Mouse (Mus musculus) spleen, postnatal 36 days (tissue): ENCODE data around the gene Gzmg.
"Not testable (repeated sequence)": the region's sequence is repeated elsewhere in the genome, so short reads cannot be mapped to it uniquely, and the experiment has no call there.

Experiments used
- DNase-seq, 2 experiments: peaks; one replicate each; pipeline ENCODE4 v3.0.0; 2022; ENCODE audit warnings: low spot score in 2 of 2, mixed read lengths in 1 of 2

Gene Gzmg

DNA sequence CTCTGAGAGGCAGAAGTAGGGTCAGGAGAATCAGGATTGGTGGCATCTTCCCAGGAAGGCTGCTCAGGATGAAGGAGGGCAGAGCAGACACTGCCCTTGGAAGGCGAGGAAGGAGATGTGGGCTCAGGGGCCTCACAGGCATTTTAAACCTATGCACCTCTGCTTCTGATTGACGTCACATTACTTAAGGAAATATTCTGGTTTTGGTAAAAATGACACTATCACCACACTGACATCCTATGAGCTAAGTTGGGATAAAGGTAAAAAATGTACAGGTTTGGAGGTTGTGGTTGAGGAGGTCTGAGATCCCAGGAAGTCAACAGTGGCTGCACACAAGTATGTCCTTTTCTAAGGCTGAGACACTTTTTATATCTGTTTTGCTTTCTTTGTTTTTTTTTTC is at the start of gene Gzmg:
Gene Gzmg, minus strand, starts transcription at position 101 of the 400 bp plus-strand sequence.
- not testable (repeated sequence) for DNase-seq

DNA sequence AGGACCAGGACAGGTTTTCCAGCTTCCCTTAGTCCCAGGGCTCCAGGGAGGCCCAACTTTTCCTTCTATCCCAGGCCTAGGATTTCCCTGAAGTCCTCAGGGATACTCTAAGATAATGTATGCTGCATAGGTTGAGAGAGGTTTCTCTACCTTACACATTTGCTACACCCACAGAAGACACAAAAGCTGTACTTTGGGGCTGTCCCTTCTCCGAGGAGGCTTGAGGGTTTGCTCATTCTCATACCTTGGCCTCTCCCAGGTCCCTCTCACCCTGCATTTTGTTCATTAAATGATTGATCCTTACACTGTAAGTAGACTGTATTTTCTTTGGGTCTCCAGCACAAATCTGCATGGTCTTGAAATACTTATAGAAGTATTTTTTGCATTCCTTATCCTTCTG is 46.2 kb upstream of the Gzmg start:
- no peak for DNase-seq

DNA sequence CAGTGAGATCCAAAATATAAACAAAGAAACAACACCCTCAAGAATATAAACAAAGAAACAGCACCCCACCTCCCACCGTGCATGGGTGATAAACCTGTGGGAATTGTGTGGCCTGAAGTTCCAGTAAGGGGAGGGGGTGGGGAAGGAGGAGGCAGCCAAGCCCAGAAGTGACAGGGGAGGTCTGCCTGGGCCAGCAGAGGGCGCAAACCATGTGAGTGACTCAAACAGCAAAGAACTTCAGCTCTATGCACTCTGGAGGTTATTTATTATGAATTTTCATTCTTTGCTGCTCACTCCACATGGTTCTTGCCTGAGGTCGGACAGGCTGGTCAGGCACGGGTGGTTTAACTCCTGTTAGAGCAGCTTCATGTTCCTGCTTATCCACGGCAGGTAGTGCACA is 45.6 kb upstream of the Gzmg start:
- not testable (repeated sequence) for DNase-seq

DNA sequence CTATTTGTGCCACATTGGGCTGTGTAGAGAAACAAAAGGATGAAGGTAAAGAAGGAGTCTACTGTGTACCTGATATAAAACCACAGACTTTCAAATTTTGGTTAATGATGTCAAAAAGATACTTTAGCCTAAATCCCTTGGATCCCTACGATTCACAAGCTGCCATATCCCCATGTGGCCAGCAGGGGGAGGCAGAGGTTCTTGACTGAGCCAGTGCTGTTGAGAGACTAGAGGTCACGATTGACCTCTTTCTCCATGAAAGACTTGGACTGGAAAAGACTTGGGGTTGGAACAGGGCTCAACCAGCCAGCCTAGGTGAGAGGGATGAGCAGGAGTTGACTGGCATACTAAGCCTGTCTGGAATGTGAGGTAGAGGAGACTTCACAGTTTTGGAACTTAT is 44.6 kb upstream of the Gzmg start:
- peak; percentile 17 to 31 for DNase-seq

DNA sequence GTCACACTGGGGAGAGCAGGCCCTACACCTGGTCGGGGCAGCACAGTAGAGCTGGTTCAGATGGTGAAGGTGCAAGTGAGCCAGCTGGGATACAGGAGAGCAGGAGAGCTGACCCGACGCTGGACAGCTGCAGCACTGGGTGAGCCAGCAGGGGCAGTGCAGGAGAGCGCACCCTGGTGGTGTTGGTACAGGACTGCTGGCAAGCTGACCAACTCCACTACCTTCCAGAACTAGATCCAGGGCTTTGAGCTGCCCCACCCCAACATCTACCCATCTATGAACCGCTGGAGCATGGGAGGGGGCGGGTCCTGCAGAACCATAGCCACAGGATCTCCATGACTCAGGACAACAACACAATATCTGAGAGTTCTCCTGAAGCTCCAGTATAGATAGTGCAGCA is 27.6 kb upstream of the Gzmg start:
- DNase-seq, result no peak

DNA sequence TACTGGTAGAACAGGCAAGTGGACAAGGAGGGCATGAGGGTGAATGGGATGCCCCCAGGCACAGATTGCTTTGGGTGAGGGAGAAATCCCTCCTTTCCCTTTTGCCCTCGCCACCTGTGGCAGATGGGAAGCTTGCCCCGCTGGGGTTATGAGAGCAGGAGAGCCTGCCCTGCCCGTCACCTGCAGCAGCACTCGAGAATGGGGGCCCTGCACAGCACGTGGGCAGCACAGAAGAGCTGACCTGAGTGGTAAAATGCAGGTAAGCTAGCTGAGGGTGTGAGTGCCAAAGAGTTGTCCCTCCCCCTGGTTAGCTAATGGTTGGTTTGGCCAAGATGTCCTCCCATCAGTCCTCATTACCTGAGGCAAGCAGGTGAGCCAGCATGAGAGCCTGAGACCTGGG is 27.1 kb upstream of the Gzmg start:
- no peak for DNase-seq

DNA sequence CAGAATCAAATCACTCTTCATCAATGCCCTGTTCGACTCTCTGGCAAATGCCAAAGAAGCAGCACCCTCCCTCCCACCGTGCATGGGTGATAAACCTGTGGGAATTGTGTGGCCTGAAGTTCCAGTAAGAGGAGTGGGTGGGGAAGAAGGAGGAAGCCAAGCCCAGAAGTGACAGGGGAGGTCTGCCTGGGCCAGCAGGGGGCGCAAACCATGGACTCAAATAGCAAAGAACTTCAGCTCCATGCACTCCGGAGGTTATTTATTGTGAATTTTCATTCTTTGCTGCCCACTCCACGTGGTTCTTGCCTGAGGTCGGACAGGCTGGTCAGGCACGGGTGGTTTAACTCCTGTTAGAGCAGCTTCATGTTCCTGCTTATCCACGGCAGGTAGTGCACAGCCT is 18.3 kb upstream of the Gzmg start:
- peak in 1 of 2 experiments; percentile 3 for DNase-seq

DNA sequence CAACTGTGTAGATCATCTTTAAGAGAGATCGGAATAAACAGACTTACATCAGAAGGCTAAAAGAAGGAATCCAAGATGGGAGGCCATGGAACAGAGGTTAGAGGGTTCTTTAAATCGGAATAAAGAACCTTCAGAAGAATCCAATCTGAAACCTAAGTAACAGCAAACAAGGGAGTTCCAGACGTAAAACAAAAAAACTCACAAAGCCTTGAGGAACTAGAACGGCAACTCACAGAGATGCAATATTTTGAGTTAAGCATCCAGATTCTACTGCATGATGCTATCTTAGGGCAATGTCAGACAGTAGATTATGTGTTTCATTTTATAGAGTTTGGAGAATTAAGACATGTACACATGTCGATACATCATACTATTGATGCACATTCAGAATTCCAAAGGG is 15.1 kb upstream of the Gzmg start, which contains the start of gene Gzmn:
Gene Gzmn, minus strand, starts transcription at position 101 of the 400 bp plus-strand sequence.
- no peak for DNase-seq

DNA sequence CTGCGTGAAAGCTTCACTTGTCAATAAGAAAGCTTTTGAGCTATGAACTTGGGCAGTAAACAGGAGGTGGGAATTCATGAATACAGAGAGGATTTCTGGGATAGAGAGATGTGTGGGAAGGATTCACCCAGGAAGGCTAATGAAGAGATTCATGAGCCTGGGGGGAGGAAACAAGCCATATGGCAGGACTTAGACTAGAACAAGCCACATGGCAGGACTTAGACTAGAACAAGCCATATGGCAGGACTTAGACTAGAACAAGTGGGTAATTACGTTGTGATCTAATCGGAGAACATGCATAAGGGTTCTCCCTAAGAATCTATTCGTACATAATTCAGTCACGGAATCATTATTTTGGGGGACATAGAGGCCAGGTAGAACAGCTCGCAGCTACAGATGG is 14.0 kb upstream of the Gzmg start:
- DNase-seq, result no peak

DNA sequence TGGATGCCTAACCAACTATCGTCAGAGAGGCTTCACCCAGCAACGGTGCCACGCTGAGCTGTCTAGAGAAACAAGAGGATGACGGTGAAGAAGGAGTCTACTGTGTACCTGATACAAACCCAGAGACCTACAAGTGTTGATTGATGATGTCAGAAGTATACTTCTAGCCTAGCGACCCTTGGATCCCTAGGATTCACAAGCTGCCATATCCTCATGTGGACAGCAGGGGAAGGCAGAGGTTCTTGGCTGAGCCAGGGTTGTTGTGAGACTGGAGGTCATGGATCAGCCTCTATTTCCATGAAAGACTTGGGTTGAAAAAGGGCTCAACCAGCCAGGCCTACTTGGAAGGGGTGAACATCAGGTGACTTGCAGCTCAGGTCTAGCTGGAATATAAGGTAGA is 13.4 kb upstream of the Gzmg start:
- no peak for DNase-seq

DNA sequence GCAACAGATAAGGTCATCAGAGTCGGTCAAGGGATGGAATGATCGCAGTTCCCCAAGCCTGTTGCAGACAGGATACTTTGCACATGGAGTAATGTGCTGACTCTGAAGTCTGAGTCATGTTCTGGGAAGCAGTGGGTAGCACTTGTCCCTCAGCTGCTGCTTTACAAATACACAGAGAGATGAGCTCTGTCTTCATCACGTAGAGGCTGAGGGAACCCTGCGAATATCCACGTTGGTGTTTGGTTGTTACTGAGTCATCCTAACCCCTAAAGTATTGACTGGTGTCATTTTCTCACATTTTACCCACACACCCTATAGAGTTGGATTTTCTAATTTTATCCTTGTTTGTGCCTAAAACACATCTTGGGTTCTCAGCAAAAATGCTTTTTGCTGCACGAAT is 8.6 kb upstream of the Gzmg start:
- no peak for DNase-seq

DNA sequence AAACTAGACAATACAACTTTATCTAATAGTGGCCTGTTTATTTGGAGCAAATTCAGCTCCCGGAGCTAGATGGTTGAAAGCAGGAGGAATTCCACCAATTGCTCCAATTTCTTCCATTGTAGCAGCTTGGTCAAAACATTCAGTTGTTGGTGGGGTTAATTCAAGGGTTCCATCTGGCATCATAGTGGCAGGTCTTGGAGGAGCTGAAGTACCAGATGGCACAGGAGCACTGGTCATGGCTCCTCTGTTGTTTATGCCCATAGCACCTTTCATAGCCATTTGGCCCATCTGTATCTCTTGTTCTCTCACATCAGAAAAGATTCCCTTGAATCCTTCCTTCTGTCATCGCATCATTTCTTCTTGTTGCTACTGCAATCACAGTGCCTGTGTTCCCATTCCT is 2.7 kb upstream of the Gzmg start:
- no peak for DNase-seq

DNA sequence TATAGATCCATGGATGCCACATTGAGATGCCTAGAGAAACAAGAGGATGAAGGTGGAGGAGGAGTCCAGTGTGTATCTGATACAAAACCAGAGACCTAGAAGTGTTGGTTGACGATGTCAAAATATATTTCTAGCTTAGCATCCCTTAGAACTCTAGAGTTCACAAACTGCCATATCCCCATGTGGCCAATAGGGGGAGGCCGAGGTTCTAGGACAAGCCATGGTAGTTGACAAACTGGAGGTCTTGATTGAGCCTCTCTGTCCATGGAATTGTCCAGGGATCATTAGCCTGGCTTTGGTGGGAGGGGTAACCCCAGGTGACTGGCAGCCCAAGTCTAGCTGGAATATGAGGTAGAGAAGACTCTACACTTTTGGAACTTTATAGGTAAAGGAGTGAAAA is 4.0 kb downstream of the Gzmg start:
- DNase-seq, result no peak

DNA sequence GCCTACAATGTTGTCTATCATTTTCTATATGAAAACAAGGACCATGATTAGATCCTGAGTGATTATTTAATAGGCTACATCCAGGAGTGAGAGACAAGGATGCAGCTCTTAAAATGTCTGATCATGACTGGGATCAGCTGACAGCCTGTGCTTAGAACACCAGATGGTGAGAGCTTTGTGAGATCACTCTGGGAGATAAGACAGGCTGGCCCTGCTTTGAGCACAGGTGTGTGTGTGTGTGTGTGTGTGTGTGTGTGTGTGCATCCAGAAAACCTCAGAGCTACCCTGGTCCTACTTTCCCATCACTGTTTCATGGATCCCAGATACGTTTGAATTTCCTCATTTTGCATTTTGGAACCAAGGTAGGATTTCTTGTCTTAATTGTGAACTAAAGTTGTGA is 25.7 kb downstream of the Gzmg start:
- DNase-seq, result not testable (repeated sequence)

DNA sequence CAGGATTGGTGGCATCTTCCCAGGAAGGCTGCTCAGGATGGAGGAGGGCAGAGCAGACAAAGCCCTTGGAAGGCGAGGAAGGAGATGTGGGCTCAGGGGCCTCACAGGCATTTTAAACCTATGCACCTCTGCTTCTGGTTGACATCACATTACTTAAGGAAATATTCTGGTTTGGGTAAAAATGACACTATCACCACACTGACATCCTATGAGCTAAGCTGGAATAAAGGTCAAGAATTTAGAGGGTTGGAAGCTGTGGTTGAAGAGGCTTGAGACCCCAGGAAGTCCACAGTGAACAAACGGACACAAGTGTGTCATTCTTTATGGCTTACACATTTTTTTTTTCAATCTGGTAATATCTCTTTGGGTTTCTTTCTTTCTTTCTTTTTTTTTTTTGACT is 26.9 kb downstream of the Gzmg start, which contains the start of gene Gzmd:
Gene Gzmd, minus strand, starts transcription at position 101 of the 400 bp plus-strand sequence.
- not testable (repeated sequence) for DNase-seq

DNA sequence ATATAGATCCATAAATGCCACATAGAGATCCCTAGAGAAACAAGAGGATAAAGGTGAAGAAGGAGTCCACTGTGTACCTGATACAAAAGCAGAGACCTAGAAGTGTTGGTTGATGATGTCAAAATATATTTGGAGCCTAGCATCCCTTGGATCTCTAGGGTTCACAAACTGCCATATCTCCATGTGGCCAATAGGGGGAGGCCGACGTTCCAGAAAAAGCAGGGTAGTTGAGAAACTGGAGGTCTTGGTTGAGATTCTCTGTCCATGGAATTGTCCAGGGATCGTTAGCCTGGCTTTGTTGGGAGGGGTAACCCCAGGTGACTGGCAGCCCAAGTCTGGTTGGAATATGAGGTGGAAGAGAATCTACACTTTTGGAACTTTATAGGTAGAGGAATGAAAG is 31.0 kb downstream of the Gzmg start:
- DNase-seq, result no peak

DNA sequence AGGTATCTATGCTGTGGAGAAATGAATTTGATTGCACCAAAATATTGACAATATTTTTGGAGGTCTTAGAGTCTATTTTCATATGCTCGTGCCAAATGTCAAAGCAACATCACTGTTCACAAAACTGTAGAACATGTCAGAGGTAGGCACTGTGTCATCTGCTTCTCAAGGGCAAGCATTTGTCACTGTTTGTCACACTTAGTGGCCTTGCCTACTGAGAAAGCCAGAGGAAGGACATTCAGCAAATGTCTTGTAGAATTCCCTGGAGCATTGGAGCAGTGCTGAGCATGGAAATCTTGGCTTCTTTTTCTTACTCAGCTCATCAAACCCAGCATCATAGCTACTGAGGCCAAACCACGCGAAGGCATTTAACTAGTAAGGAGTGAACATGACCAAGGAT is 35.9 kb downstream of the Gzmg start:
- no peak for DNase-seq

DNA sequence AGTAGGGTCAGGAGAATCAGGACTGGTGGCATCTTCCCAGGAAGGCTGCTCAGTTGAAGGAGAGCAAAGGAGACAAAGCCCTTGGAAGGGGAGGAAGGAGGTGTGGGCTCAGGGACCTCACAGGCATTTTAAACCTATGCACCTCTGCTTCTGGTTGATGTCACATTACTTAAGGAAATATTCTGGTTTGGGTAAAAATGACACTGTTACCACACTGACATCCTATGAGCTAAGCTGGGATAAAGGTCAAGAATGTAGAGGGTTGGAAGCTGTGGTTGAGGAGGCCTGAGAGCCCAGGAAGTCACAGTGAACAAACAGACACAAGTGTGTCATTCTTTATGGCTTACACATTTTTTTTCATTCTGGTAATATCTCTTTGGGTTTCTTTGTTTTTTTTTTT is 38.9 kb downstream of the Gzmg start, which contains the start of gene Gzme:
Gene Gzme, minus strand, starts transcription at position 101 of the 400 bp plus-strand sequence.
- no peak for DNase-seq

DNA sequence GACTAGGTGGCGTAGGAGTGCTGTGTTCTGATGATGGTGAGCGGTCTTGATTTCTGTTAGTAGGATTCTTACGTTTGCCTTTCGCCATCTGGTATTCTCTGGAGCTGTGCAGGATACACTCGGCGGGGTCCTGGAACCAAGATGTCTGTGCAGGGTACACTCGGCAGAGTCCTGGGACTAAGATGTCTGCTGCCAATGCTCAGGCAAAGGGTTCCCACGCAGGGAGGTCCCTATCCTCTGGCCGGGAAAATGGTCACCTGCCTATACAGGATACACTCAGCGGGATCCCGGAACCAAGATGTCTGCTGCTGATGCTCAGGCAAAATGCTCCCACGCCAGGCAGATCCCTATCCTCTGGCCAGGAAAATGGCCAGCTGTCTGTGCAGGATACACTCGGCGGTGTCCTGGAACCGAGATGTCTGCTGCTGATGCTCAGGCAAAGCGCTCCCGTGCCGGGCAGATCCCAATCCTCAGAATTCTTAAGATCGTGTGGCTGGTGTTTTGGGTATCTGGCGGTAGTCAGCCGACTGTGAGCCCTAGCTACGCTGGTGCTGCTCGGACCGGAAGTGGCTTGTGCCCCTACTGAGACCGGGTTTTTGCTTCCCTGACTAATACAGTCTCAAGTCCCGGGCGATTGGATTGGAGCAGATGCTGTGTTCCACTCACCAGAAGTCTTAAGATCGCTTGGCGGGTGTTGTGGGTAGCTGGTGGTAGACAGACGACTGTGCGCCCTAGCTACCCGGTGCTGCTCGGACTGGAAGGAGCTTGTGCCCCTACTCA is 43.7 kb downstream of the Gzmg start:
- DNase-seq, result not testable (repeated sequence)
